In the genomic region with DNA sequence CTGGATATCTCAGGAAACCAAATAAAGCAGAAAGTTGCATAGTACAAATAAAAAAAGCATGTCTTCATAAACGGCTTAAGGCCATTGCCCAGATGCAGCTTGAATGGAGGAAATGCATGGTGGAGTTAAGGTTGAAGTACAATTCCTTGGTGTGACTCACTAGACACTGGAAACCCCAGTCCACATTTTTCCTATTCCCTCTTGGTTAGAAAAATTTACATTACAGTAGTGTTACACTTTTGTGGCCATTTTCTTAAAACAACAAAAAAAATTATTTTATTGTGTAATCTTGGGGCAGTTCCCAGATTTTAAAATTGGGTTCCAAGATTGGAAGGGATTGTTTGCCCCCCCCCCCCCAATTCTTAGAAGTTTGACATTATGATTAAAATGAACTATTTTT, we compare ENCODE assay signal across 17 mouse cellular contexts. TPM values are rescaled to one million over a fixed set of nuclear protein-coding genes. Genes with fewer than 3 reads are reported as not detected.
A peak's percentile ranks its signal among the peaks of the same experiment; 100 is the strongest.
DNase-seq lines count a peak whose midpoint lies in the region; ATAC-seq and TF ChIP-seq lines count a peak whose summit lies in the region.
"Had no signal": no experiment of that assay in that cellular context is flagged by ENCODE, and none has a peak within 500 bp of the region (broad histone marks: within the 10 kb centered on the region; RNA-seq: fewer than 3 reads in every experiment).

No protein-coding gene starts in this region.

- no peak overlapping the region for H3K27ac ChIP-seq in heart, embryonic 11.5 days (ENCODE audit: low read depth, low read length)
- peak overlapping the region; percentile 47; the same call in 1 of the 2 replicates for H3K27ac ChIP-seq in hindbrain, embryonic 14.5 days
- H3K27ac ChIP-seq in hindbrain, embryonic 12.5 days, result no peak overlapping the region
- no peak overlapping the region for H3K27ac ChIP-seq in midbrain, embryonic 15.5 days
- H3K27ac ChIP-seq in midbrain, embryonic 11.5 days (ENCODE audit: low read depth, low read length), result no peak overlapping the region
- peak overlapping the region; percentile 87 for H3K27ac ChIP-seq in small intestine, adult 2 months (ENCODE audit: insufficient read depth, low read depth, low read length)
- H3K27ac ChIP-seq: layer of hippocampus, adult 2 months; left cerebral cortex, adult 2 months; liver, embryonic 13.5 days had no signal

- TF ChIP-seq POLR2A in small intestine, adult 2 months (IDR thresholded peaks at IDR 0.05; ENCODE audit: low read depth, low read length), result no peak

- no peak overlapping the region for H3K4me3 ChIP-seq in heart, embryonic 11.5 days (ENCODE audit: low read depth, low read length)
- no peak overlapping the region for H3K4me3 ChIP-seq in hindbrain, embryonic 14.5 days (replicated peaks; ENCODE audit: low read length)
- H3K4me3 ChIP-seq in hindbrain, embryonic 12.5 days, result no peak overlapping the region
- no peak overlapping the region for H3K4me3 ChIP-seq in midbrain, embryonic 15.5 days
- H3K4me3 ChIP-seq in midbrain, embryonic 11.5 days (ENCODE audit: low read depth, low read length), result no peak overlapping the region
- H3K4me3 ChIP-seq in small intestine, adult 2 months (ENCODE audit: low read depth, low read length), result no peak overlapping the region
- H3K4me3 ChIP-seq: forebrain, embryonic 12.5 days; layer of hippocampus, adult 2 months; left cerebral cortex, adult 2 months; liver, embryonic 13.5 days; midbrain, embryonic 12.5 days had no signal

- H3K4me1 ChIP-seq in heart, embryonic 11.5 days (ENCODE audit: control insufficient read depth, insufficient read depth, low read length), result peaks cover 4% of the 10 kb centered on the region; the same call in 1 of the 2 replicates
- peaks cover 12% of the 10 kb centered on the region for H3K4me1 ChIP-seq in hindbrain, embryonic 14.5 days (replicated peaks; ENCODE audit: control insufficient read depth, insufficient read depth, low read length)
- peaks cover 11% of the 10 kb centered on the region for H3K4me1 ChIP-seq in hindbrain, embryonic 12.5 days
- peaks cover 12% of the 10 kb centered on the region for H3K4me1 ChIP-seq in midbrain, embryonic 15.5 days
- peaks cover 2% of the 10 kb centered on the region; the same call in 1 of the 2 replicates for H3K4me1 ChIP-seq in midbrain, embryonic 11.5 days (ENCODE audit: control insufficient read depth, insufficient read depth, low read length)
- peaks cover 3% of the 10 kb centered on the region; the same call in 1 of the 2 replicates for H3K4me1 ChIP-seq in small intestine, adult 2 months (ENCODE audit: control insufficient read depth, insufficient read depth, insufficient read length, low read length)
- H3K4me1 ChIP-seq: liver, embryonic 13.5 days had no signal

- DNase-seq in heart, adult 11 months, result no peak
- no peak for DNase-seq in hindbrain, embryonic 14.5 days (ENCODE audit: low spot score)
- no peak for DNase-seq in midbrain, embryonic 11.5 days (ENCODE audit: low spot score, missing footprints)
- DNase-seq in right cerebral cortex, adult 2 months (ENCODE audit: low spot score in 2 of 2), result no peak
- DNase-seq: adrenal gland, postnatal 10 days; liver, embryonic 13.5 days; lung, postnatal 4 days; right cerebral cortex, postnatal 25 days had no signal

- H3K36me3 ChIP-seq in heart, embryonic 11.5 days (ENCODE audit: control insufficient read depth, insufficient read depth, low read length), result peaks cover 2% of the 10 kb centered on the region
- no peaks in the 10 kb centered on the region for H3K36me3 ChIP-seq in hindbrain, embryonic 14.5 days (replicated peaks; ENCODE audit: control insufficient read depth, insufficient read depth)
- no peaks in the 10 kb centered on the region for H3K36me3 ChIP-seq in hindbrain, embryonic 12.5 days
- no peaks in the 10 kb centered on the region for H3K36me3 ChIP-seq in midbrain, embryonic 15.5 days (replicated peaks)
- H3K36me3 ChIP-seq in midbrain, embryonic 11.5 days (ENCODE audit: control insufficient read depth, insufficient read depth, low read length), result no peaks in the 10 kb centered on the region
- H3K36me3 ChIP-seq in small intestine, adult 2 months (ENCODE audit: control insufficient read depth, insufficient read depth, low read length), result peaks cover 9% of the 10 kb centered on the region
- H3K36me3 ChIP-seq: midbrain, embryonic 12.5 days had no signal

- peak overlapping the region; percentile 58; the same call in 1 of the 2 replicates for H3K4me2 ChIP-seq in heart, embryonic 11.5 days
- H3K4me2 ChIP-seq in hindbrain, embryonic 14.5 days (replicated peaks), result no peak overlapping the region
- no peak overlapping the region for H3K4me2 ChIP-seq in hindbrain, embryonic 12.5 days (replicated peaks)
- H3K4me2 ChIP-seq in midbrain, embryonic 15.5 days, result no peak overlapping the region
- no peak overlapping the region for H3K4me2 ChIP-seq in midbrain, embryonic 11.5 days
- H3K4me2 ChIP-seq: liver, embryonic 13.5 days had no signal

- H3K9ac ChIP-seq in heart, embryonic 11.5 days (ENCODE audit: low read depth, low read length), result no peak overlapping the region
- no peak overlapping the region for H3K9ac ChIP-seq in hindbrain, embryonic 14.5 days
- no peak overlapping the region for H3K9ac ChIP-seq in hindbrain, embryonic 12.5 days
- no peak overlapping the region for H3K9ac ChIP-seq in midbrain, embryonic 15.5 days
- H3K9ac ChIP-seq in midbrain, embryonic 11.5 days (ENCODE audit: low read length), result no peak overlapping the region
- H3K9ac ChIP-seq: forebrain, embryonic 12.5 days; liver, embryonic 13.5 days; midbrain, embryonic 12.5 days had no signal

- H3K27me3 ChIP-seq in heart, embryonic 11.5 days (ENCODE audit: control insufficient read depth, insufficient read depth, low read length), result peaks cover 9% of the 10 kb centered on the region
- no peaks in the 10 kb centered on the region for H3K27me3 ChIP-seq in hindbrain, embryonic 14.5 days (ENCODE audit: control insufficient read depth, insufficient read depth, low read length)
- H3K27me3 ChIP-seq in hindbrain, embryonic 12.5 days, result no peaks in the 10 kb centered on the region
- no peaks in the 10 kb centered on the region for H3K27me3 ChIP-seq in midbrain, embryonic 15.5 days (replicated peaks)
- no peaks in the 10 kb centered on the region for H3K27me3 ChIP-seq in midbrain, embryonic 11.5 days (ENCODE audit: control insufficient read depth, insufficient read depth, low read length)
- H3K27me3 ChIP-seq in small intestine, adult 2 months (ENCODE audit: control insufficient read depth, insufficient read depth, low read length), result no peaks in the 10 kb centered on the region
- H3K27me3 ChIP-seq: forebrain, embryonic 12.5 days; liver, embryonic 13.5 days; midbrain, embryonic 12.5 days had no signal

- TF ChIP-seq CTCF in small intestine, adult 2 months (IDR thresholded peaks at IDR 0.05; ENCODE audit: extremely low read depth, insufficient read length, insufficient replicate concordance, low read depth, low read length), result no peak

- ATAC-seq in heart, embryonic 11.5 days (replicated peaks; ENCODE audit: insufficient number of reproducible peaks, low FRiP score, low TSS enrichment), result no peak
- ATAC-seq in hindbrain, embryonic 14.5 days (ENCODE audit: low FRiP score), result no peak
- ATAC-seq in hindbrain, embryonic 12.5 days (ENCODE audit: low FRiP score), result no peak
- ATAC-seq in midbrain, embryonic 15.5 days (replicated peaks), result 0 out of 2 replicates have a peak, but pooled peaks have one; percentile 18
- ATAC-seq in midbrain, embryonic 11.5 days (ENCODE audit: low FRiP score), result no peak
- ATAC-seq: inflammation-experienced regulatory T-cells, adult 6 months had no signal

- H3K9me3 ChIP-seq in heart, embryonic 11.5 days (replicated peaks; ENCODE audit: control insufficient read depth, low read length), result no peaks in the 10 kb centered on the region
- no peaks in the 10 kb centered on the region for H3K9me3 ChIP-seq in hindbrain, embryonic 14.5 days (ENCODE audit: control insufficient read depth, low read length)
- H3K9me3 ChIP-seq in hindbrain, embryonic 12.5 days (replicated peaks), result no peaks in the 10 kb centered on the region
- H3K9me3 ChIP-seq in midbrain, embryonic 15.5 days, result no peaks in the 10 kb centered on the region
- no peaks in the 10 kb centered on the region for H3K9me3 ChIP-seq in midbrain, embryonic 11.5 days (ENCODE audit: control insufficient read depth, low read length)
- H3K9me3 ChIP-seq: forebrain, embryonic 12.5 days; liver, embryonic 13.5 days; midbrain, embryonic 12.5 days had no signal

- 17% methylated on average over 1 of the region's 1 CpGs for WGBS in heart, embryonic 11.5 days (ENCODE audit: insufficient replicate concordance)
- 78% methylated on average over 1 of the region's 1 CpGs for WGBS in hindbrain, embryonic 14.5 days
- 78% methylated on average over 1 of the region's 1 CpGs for WGBS in hindbrain, embryonic 12.5 days
- 80% methylated on average over 1 of the region's 1 CpGs for WGBS in midbrain, embryonic 15.5 days
- 90% methylated on average over 1 of the region's 1 CpGs for WGBS in midbrain, embryonic 11.5 days
- 16% methylated on average over 1 of the region's 1 CpGs for WGBS in small intestine, adult 2 months

RNA-seq across cellular contexts. Expression of gene Itgav, which starts 35.9 kb away (rescaled TPM):
- 75.9 and 87.7 TPM in 2 replicates for polyA plus RNA-seq in heart, embryonic 11.5 days (2014; fragmentation: Nextera tagmentation; extraction: Ambion mirVana)
- polyA plus RNA-seq in hindbrain, embryonic 14.5 days (2014; fragmentation: Nextera tagmentation; extraction: Ambion mirVana), result 35.3 and 36.7 TPM in 2 replicates
- polyA plus RNA-seq in hindbrain, embryonic 12.5 days (2016; fragmentation: Nextera tagmentation; extraction: Ambion mirVana), result 55.4 and 59.7 TPM in 2 replicates
- 16.1 and 16.9 TPM in 2 replicates for polyA plus RNA-seq in midbrain, embryonic 15.5 days (2015; fragmentation: Nextera tagmentation; extraction: Ambion mirVana)
- 40.5 and 41.7 TPM in 2 replicates for polyA plus RNA-seq in midbrain, embryonic 11.5 days (2014; fragmentation: Nextera tagmentation; extraction: Ambion mirVana)
- polyA plus RNA-seq in small intestine, adult 2 months (2012; rRNA removed), result 36.1 and 43.9 TPM in 2 replicates

RNA-seq across cellular contexts. Expression of gene Fam171b, which starts 52.3 kb away (rescaled TPM):
- 2.8 and 4.0 TPM in 2 replicates for polyA plus RNA-seq in heart, embryonic 11.5 days (2014; fragmentation: Nextera tagmentation; extraction: Ambion mirVana)
- polyA plus RNA-seq in hindbrain, embryonic 14.5 days (2014; fragmentation: Nextera tagmentation; extraction: Ambion mirVana), result 85.7 and 98.4 TPM in 2 replicates
- polyA plus RNA-seq in hindbrain, embryonic 12.5 days (2016; fragmentation: Nextera tagmentation; extraction: Ambion mirVana), result 53.2 and 55.9 TPM in 2 replicates
- polyA plus RNA-seq in midbrain, embryonic 15.5 days (2015; fragmentation: Nextera tagmentation; extraction: Ambion mirVana), result 75.9 and 82.2 TPM in 2 replicates
- 42.8 and 49.5 TPM in 2 replicates for polyA plus RNA-seq in midbrain, embryonic 11.5 days (2014; fragmentation: Nextera tagmentation; extraction: Ambion mirVana)
- polyA plus RNA-seq in small intestine, adult 2 months (2012; rRNA removed), result 0.14 and 0.39 TPM in 2 replicates

Comparison
In these comparisons a context has a peak if more than half of its experiments do, and no peak if none do; other contexts are left out.
1. H3K27ac ChIP-seq: peak in hindbrain, embryonic 14.5 days (single experiment) and small intestine, adult 2 months (single experiment); none in heart, embryonic 11.5 days (single experiment), hindbrain, embryonic 12.5 days (single experiment), midbrain, embryonic 15.5 days (single experiment) and midbrain, embryonic 11.5 days (single experiment).